ENCODE assay signal across 8 mouse cellular contexts in the genomic region with DNA sequence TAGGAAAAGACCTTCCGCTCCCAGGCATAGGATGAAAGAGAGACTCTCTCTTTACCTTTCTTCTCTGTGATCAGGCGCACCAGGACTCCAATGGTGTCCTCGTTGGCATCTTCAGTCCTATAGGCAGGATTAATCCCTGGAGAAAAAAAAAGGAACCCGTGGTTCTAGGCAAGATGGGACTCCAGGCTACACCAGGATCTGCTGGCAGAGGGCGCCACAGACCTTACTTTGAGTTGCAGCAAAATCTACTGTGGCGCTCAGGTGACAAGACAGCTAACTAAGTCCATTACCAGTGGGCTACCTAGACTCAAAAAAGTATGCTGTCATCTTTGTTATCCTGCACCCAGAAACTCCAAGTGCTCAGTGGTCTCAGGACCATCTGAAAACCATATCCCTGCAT. TPM values are rescaled to one million over a fixed set of nuclear protein-coding genes. Genes with fewer than 3 reads are reported as not detected.
DNase-seq lines count a peak whose midpoint lies in the region; ATAC-seq and TF ChIP-seq lines count a peak whose summit lies in the region.

No protein-coding gene starts in this region.

- peaks cover 29% of the 10 kb centered on the region for H3K36me3 ChIP-seq in forebrain, embryonic 10.5 days (replicated peaks)
- H3K36me3 ChIP-seq in forebrain, embryonic 15.5 days = no peaks in the 10 kb centered on the region
- peaks cover 22% of the 10 kb centered on the region for H3K36me3 ChIP-seq in spleen, adult 2 months (ENCODE audit: control insufficient read depth, insufficient read depth, low read length)

- no peak for ATAC-seq in forebrain, embryonic 15.5 days (replicated peaks)

- H3K4me2 ChIP-seq in forebrain, embryonic 15.5 days (replicated peaks) = no peak overlapping the region

- no peaks in the 10 kb centered on the region for H3K27me3 ChIP-seq in forebrain, embryonic 10.5 days (ENCODE audit: poor library complexity, severe bottlenecking)
- H3K27me3 ChIP-seq in forebrain, embryonic 15.5 days = no peaks in the 10 kb centered on the region
- no peaks in the 10 kb centered on the region for H3K27me3 ChIP-seq in spleen, adult 2 months (ENCODE audit: control insufficient read depth, insufficient read depth, low read length)

- H3K9me3 ChIP-seq in forebrain, embryonic 10.5 days = no peaks in the 10 kb centered on the region
- H3K9me3 ChIP-seq in forebrain, embryonic 15.5 days = no peaks in the 10 kb centered on the region

- peak; percentile 59 for TF ChIP-seq CTCF in bone marrow macrophage, adult 2 months (IDR thresholded peaks at IDR 0.05; ENCODE audit: low read depth, low read length)
- peak; percentile 87; the same call in 1 of the 2 replicates for TF ChIP-seq CTCF in spleen, adult 2 months (IDR thresholded peaks at IDR 0.05; ENCODE audit: extremely low read depth, insufficient read depth, insufficient read length, insufficient replicate concordance)

- peak; percentile 39 for DNase-seq in forebrain, embryonic 10.5 days (ENCODE audit: extremely low spot score, low spot score)
- peak; percentile 67 for DNase-seq in CD4-positive helper T cell, adult 2 months (ENCODE audit: low read depth, low spot score)
- DNase-seq in frontal cortex, postnatal 25 days (ENCODE audit: low spot score in 2 of 2) = peak; percentile 70 to 78
- peak; percentile 84 to 88 for DNase-seq in layer of hippocampus, postnatal 10 days (ENCODE audit: low spot score in 2 of 2)
- peak; percentile 91 for DNase-seq in lung, postnatal 36 days
- DNase-seq in spleen, adult 2 months (ENCODE audit: low read depth in 1 of 2, low spot score in 2 of 2) = peak in 1 of 2 experiments; percentile 71

- H3K9ac ChIP-seq in forebrain, embryonic 15.5 days (replicated peaks) = no peak overlapping the region

- 22% methylated on average over 6 of the region's 6 CpGs for WGBS in forebrain, embryonic 10.5 days
- 26% methylated on average over 6 of the region's 6 CpGs for WGBS in forebrain, embryonic 15.5 days
- WGBS in spleen, adult 2 months = 50% methylated on average over 6 of the region's 6 CpGs

- H3K4me1 ChIP-seq in forebrain, embryonic 10.5 days = peaks cover 31% of the 10 kb centered on the region
- H3K4me1 ChIP-seq in forebrain, embryonic 15.5 days = peaks cover 21% of the 10 kb centered on the region
- H3K4me1 ChIP-seq in bone marrow macrophage, adult 2 months (ENCODE audit: control insufficient read depth, insufficient read depth, low read length) = peaks cover 31% of the 10 kb centered on the region
- H3K4me1 ChIP-seq in spleen, adult 2 months (ENCODE audit: control insufficient read depth, insufficient read depth, insufficient read length) = peaks cover 41% of the 10 kb centered on the region; the same call in 1 of the 2 replicates

- TF ChIP-seq POLR2A in bone marrow macrophage, adult 2 months (IDR thresholded peaks at IDR 0.05; ENCODE audit: borderline replicate concordance, low read depth, low read length) = no peak
- TF ChIP-seq POLR2A in spleen, adult 2 months (IDR thresholded peaks at IDR 0.05; ENCODE audit: low read depth, low read length) = no peak

- no peak overlapping the region for H3K4me3 ChIP-seq in forebrain, embryonic 10.5 days
- no peak overlapping the region for H3K4me3 ChIP-seq in forebrain, embryonic 15.5 days
- H3K4me3 ChIP-seq in bone marrow macrophage, adult 2 months (ENCODE audit: insufficient read depth, low read length) = no peak overlapping the region
- H3K4me3 ChIP-seq in spleen, adult 2 months (ENCODE audit: extremely low read depth, insufficient read depth, insufficient read length) = no peak overlapping the region

- H3K27ac ChIP-seq in forebrain, embryonic 10.5 days = no peak overlapping the region
- H3K27ac ChIP-seq in forebrain, embryonic 15.5 days (replicated peaks) = no peak overlapping the region
- H3K27ac ChIP-seq in bone marrow macrophage, adult 2 months (ENCODE audit: insufficient read depth, low read depth, low read length) = no peak overlapping the region
- H3K27ac ChIP-seq in spleen, adult 2 months (ENCODE audit: insufficient read depth, low read length) = no peak overlapping the region

RNA-seq across cellular contexts. Expression of a gene that starts 14.5 kb away (rescaled TPM):
- 5.0 and 5.7 TPM in 2 replicates for polyA plus RNA-seq in forebrain, embryonic 10.5 days (2016; fragmentation: Nextera tagmentation; extraction: Ambion mirVana)
- 3.8 and 4.3 TPM in 2 replicates for polyA plus RNA-seq in forebrain, embryonic 15.5 days (2015; fragmentation: Nextera tagmentation; extraction: Ambion mirVana)
- polyA plus RNA-seq in bone marrow macrophage, adult 2 months (2012; ENCODE audit: insufficient read depth, insufficient read length, missing spikeins) = 6.3 and 6.9 TPM in 2 replicates
- 1 to 10 TPM; 8.1 to 9.7 TPM for total RNA-seq in layer of hippocampus, postnatal 10 days (2021)
- polyA plus RNA-seq in spleen, adult 2 months (2012; rRNA removed) = 79.2 and 97.8 TPM in 2 replicates

Comparison
In these comparisons a context has a peak if more than half of its experiments do, and no peak if none do; other contexts are left out.
1. RNA of a gene that starts 14.5 kb away (polyA plus RNA-seq): 79.2 to 97.8 TPM in spleen, adult 2 months; 6.3 to 6.9 TPM in bone marrow macrophage, adult 2 months, 5.0 to 5.7 TPM in forebrain, embryonic 10.5 days and 3.8 to 4.3 TPM in forebrain, embryonic 15.5 days; every median in the first group is over 10 times any median in the second.